In the genomic region with DNA sequence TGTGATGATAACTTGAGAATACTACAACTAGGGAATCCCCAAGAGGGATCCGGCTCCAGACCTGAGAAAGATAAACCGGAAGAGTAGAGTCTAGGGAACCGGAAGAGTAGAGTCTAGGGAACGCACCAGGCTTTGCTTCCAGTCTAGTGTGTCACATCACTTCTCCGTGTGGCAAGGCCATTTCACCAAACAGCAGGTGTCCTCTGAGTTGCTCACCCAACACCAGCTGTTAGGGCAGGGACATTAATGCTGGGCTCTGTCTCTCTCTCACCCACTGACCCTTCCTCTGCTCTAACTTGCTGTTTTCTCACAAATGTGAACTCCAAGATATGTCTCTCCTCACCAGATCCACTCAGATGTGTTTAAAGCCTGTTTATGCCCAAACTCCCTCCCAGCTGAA, we compare ENCODE assay signal across 27 mouse cellular contexts.
DNase-seq lines count a peak whose midpoint lies in the region; ATAC-seq and TF ChIP-seq lines count a peak whose summit lies in the region.
"Had no signal": no experiment of that assay in that cellular context is flagged by ENCODE, and none has a peak within 500 bp of the region (broad histone marks: within the 10 kb centered on the region; RNA-seq: fewer than 3 reads in every experiment).

No protein-coding gene starts in this region.

- no peaks in the 10 kb centered on the region for H3K9me3 ChIP-seq in embryonic facial prominence, embryonic 14.5 days (ENCODE audit: control insufficient read depth, low read length)
- no peaks in the 10 kb centered on the region for H3K9me3 ChIP-seq in embryonic facial prominence, embryonic 10.5 days
- H3K9me3 ChIP-seq: embryonic facial prominence, embryonic 12.5 days; embryonic facial prominence, embryonic 15.5 days; forebrain, embryonic 10.5 days; forebrain, embryonic 12.5 days; G1E had no signal

- no peaks in the 10 kb centered on the region for H3K27me3 ChIP-seq in embryonic facial prominence, embryonic 14.5 days (replicated peaks; ENCODE audit: control insufficient read depth, insufficient read depth, low read length)
- no peaks in the 10 kb centered on the region for H3K27me3 ChIP-seq in embryonic facial prominence, embryonic 10.5 days (replicated peaks; ENCODE audit: low read depth, poor library complexity, severe bottlenecking)
- H3K27me3 ChIP-seq in testis, adult 2 months (ENCODE audit: control insufficient read depth, insufficient read depth, low read length), result no peaks in the 10 kb centered on the region
- H3K27me3 ChIP-seq: CH12.LX; embryonic facial prominence, embryonic 12.5 days; embryonic facial prominence, embryonic 15.5 days; forebrain, embryonic 12.5 days; Patski had no signal

- no peak overlapping the region for H3K4me2 ChIP-seq in embryonic facial prominence, embryonic 14.5 days (ENCODE audit: low read depth, low read length)
- H3K4me2 ChIP-seq: embryonic facial prominence, embryonic 12.5 days; embryonic facial prominence, embryonic 15.5 days; forebrain, embryonic 12.5 days had no signal

- TF ChIP-seq CTCF in testis, adult 2 months (IDR thresholded peaks at IDR 0.05; ENCODE audit: control insufficient read depth, insufficient read depth, insufficient replicate concordance, low read depth, low read length), result no peak

- no peaks in the 10 kb centered on the region for H3K36me3 ChIP-seq in embryonic facial prominence, embryonic 14.5 days (ENCODE audit: control insufficient read depth, insufficient read depth, low read length)
- H3K36me3 ChIP-seq in embryonic facial prominence, embryonic 10.5 days (replicated peaks), result no peaks in the 10 kb centered on the region
- H3K36me3 ChIP-seq in testis, adult 2 months (ENCODE audit: control insufficient read depth, insufficient read depth, low read length), result no peaks in the 10 kb centered on the region
- H3K36me3 ChIP-seq: embryonic facial prominence, embryonic 12.5 days; embryonic facial prominence, embryonic 15.5 days; forebrain, embryonic 10.5 days; forebrain, embryonic 12.5 days; G1E had no signal

- 70% methylated on average over 5 of the region's 5 CpGs for WGBS in embryonic facial prominence, embryonic 14.5 days
- 88% methylated on average over 5 of the region's 5 CpGs for WGBS in embryonic facial prominence, embryonic 10.5 days

- H3K27ac ChIP-seq in embryonic facial prominence, embryonic 14.5 days (replicated peaks; ENCODE audit: low read depth, low read length), result no peak overlapping the region
- no peak overlapping the region for H3K27ac ChIP-seq in embryonic facial prominence, embryonic 10.5 days (replicated peaks)
- no peak overlapping the region for H3K27ac ChIP-seq in testis, adult 2 months (ENCODE audit: control insufficient read depth, insufficient read depth, low read depth, low read length)
- H3K27ac ChIP-seq: embryonic facial prominence, embryonic 12.5 days; embryonic facial prominence, embryonic 15.5 days; forebrain, embryonic 10.5 days; forebrain, embryonic 12.5 days had no signal

- ATAC-seq in embryonic facial prominence, embryonic 14.5 days (ENCODE audit: low read depth), result no peak
- peak; percentile 21; the same call in 1 of the 2 replicates for ATAC-seq in frontal cortex, adult (ENCODE audit: low TSS enrichment)
- ATAC-seq: activated CD4-positive, CD25-positive, alpha-beta regulatory T cell, adult 4 months; CD4-positive, CD25-positive, alpha-beta regulatory T cell, adult 4 months; Patski had no signal

- H3K9ac ChIP-seq in embryonic facial prominence, embryonic 14.5 days (ENCODE audit: low read depth, low read length), result no peak overlapping the region
- H3K9ac ChIP-seq: embryonic facial prominence, embryonic 12.5 days; embryonic facial prominence, embryonic 15.5 days; forebrain, embryonic 12.5 days had no signal

- no peak for TF ChIP-seq POLR2A in testis, adult 2 months (IDR thresholded peaks at IDR 0.05; ENCODE audit: control insufficient read depth, low read depth, low read length)

- H3K4me3 ChIP-seq in embryonic facial prominence, embryonic 14.5 days (ENCODE audit: low read depth, low read length), result no peak overlapping the region
- no peak overlapping the region for H3K4me3 ChIP-seq in embryonic facial prominence, embryonic 10.5 days
- H3K4me3 ChIP-seq in testis, adult 2 months (ENCODE audit: control insufficient read depth, low read depth, low read length), result peak overlapping the region; percentile 20
- H3K4me3 ChIP-seq: embryonic facial prominence, embryonic 12.5 days; embryonic facial prominence, embryonic 15.5 days; erythroblast, embryonic 14.5 days; forebrain, embryonic 10.5 days; forebrain, embryonic 12.5 days had no signal

- DNase-seq in embryonic facial prominence, embryonic 14.5 days (ENCODE audit: low spot score), result peak; percentile 7
- DNase-seq in embryonic facial prominence, embryonic 10.5 days (ENCODE audit: low spot score), result no peak
- no peak for DNase-seq in frontal cortex, postnatal 36 days (ENCODE audit: low spot score in 2 of 2)
- no peak for DNase-seq in testis, postnatal 10 days (ENCODE audit: low spot score)
- DNase-seq in right cerebral cortex, adult 2 months (ENCODE audit: low spot score in 2 of 2), result no peak
- DNase-seq: adrenal gland, adult 8-10 months; adrenal gland, postnatal 14 days; adrenal gland, postnatal 36 days; B cell, adult 2 months; cerebellum, adult 11-12 months; cerebellum, adult 2 months; cerebellum, adult 9-10 months; cerebellum, postnatal 10 days; cerebellum, postnatal 36 days; embryo, embryonic 11 days had no signal

- H3K4me1 ChIP-seq in embryonic facial prominence, embryonic 14.5 days (ENCODE audit: control insufficient read depth, insufficient read depth, low read length), result no peaks in the 10 kb centered on the region; the same call in 1 of the 2 replicates
- H3K4me1 ChIP-seq in embryonic facial prominence, embryonic 10.5 days, result peaks cover 10% of the 10 kb centered on the region; the same call in 1 of the 2 replicates
- H3K4me1 ChIP-seq in testis, adult 2 months (ENCODE audit: control insufficient read depth, insufficient read depth, low read length), result peaks cover 5% of the 10 kb centered on the region
- H3K4me1 ChIP-seq: embryonic facial prominence, embryonic 12.5 days had no signal
